Mouse (Mus musculus): ENCODE data around the gene Il13. TPM values are rescaled to one million over a fixed set of nuclear protein-coding genes. Genes with fewer than 3 reads are reported as not detected.

Gene Il13
- not detected for total RNA-seq (2023)

DNA sequence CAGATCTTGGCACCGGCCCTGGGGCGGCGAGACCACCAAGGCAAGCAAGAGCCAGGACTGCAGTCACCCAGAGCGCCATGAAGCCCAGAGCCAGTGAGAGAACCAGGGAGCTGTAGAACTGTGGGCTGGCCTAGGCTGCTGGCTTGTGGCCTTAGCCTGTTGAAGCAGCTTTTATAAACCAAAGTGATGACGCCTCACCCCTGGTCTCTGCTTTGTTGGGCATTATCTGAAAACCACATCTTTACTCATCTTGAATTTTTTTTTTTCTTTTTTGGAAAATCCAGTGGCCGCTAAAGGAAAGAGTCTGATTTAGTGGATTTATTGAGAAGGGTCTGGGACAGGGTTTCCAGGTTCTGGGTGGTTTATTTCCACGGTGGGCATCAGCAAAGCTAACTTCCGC lies at the start of gene Il13:
Il13 (minus strand) TSS at position 147 of the 400 bp plus-strand sequence.

DNA sequence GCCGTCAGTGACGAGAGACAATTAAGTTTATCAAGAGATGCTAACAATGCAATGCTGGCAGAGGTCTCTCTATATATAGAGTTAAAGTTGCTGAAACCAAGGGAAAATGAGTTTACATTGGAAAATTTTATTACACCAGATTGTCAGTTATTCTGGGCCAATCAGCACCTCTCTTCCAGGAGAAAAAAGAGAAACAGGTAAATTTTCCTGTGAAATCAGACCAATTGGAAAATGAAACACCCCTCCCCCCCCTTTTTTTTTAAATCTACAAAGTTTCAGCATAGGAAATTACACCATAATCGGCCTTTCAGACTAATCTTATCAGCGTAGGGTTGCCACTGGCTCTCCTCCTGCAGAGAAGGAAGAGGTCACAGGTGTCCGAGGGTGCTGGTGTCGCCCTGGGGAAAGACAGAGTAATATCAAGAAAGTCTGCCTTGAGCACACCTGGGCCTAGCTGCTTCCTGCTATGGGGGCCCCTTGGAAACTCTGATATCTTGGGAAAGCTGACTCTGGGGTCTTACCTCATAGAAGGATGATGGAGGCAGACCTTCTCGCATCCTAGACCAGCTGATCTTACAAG lies 15.8 kb downstream of the Il13 start, which contains the start of gene Il4:
Il4 (minus strand) TSS at position 51 of the 580 bp plus-strand sequence.

Other genes with a start within 250 kb of the Il13 start
- gene Leap2, start 211.5 kb downstream of the Il13 start, total RNA-seq (2023), result not detected
- 100 to 1,000 TPM; 181 to 191 TPM for gene Uqcrq, start 203.9 kb downstream of the Il13 start, total RNA-seq (2023)
- under 1 TPM; 0.24 to 0.99 TPM for gene Gdf9, start 203.7 kb downstream of the Il13 start, total RNA-seq (2023)
- gene Gm10447, start 177.6 kb downstream of the Il13 start, total RNA-seq (2023), result not detected
- under 1 TPM; 0.39 to 0.55 TPM for gene Shroom1, start 177.5 kb downstream of the Il13 start, total RNA-seq (2023)
- not detected for gene Gm9837, start 164.2 kb downstream of the Il13 start, total RNA-seq (2023)
- gene Gm9945, start 154.5 kb downstream of the Il13 start, total RNA-seq (2023), result not detected
- under 1 TPM; 0.11 to 0.68 TPM for gene Sowaha, start 154.4 kb downstream of the Il13 start, total RNA-seq (2023)
- gene Sept8, start 115.4 kb downstream of the Il13 start, total RNA-seq (2023), result 10 to 100 TPM in 1 of 2 experiments, 1 to 10 TPM in 1; 9.8 to 15.3 TPM
- 1 to 10 TPM; 1.7 to 2.2 TPM for gene Kif3a, start 67.3 kb downstream of the Il13 start, total RNA-seq (2023)
- gene Il4, start 16.0 kb downstream of the Il13 start, total RNA-seq (2023), result not detected
- 10 to 100 TPM; 15.3 to 19.3 TPM for gene Rad50, start 72.6 kb upstream of the Il13 start, total RNA-seq (2023)
- not detected for gene Il5, start 86.1 kb upstream of the Il13 start, total RNA-seq (2023)
- 100 to 1,000 TPM; 123 to 138 TPM for gene Irf1, start 135.3 kb upstream of the Il13 start, total RNA-seq (2023)
- not detected for gene Gm17334, start 138.5 kb upstream of the Il13 start, total RNA-seq (2023)
- gene Gm12216, start 224.6 kb upstream of the Il13 start, total RNA-seq (2023), result 1 to 10 TPM in 1 of 2 experiments, under 1 TPM in 1; 0.82 to 1.9 TPM